Mouse (Mus musculus) thymus, postnatal 36 days (tissue): ENCODE measurements at regions not wholly inside any gene's neighbourhood (a gene's known extent, or its start where the extent isn't known, plus 50 kb on each side); places are given as distances from the start of the nearest gene placed in this dataset.

Experiments used
- DNase-seq, 2 experiments: peaks; one replicate each; pipeline ENCODE4 v3.0.0; 2022; ENCODE audit warnings: mixed read lengths in 2 of 2

GRCm38 (mm10) chr12:113423736-113424597, 65.3 kb upstream of the Adam6b start:
- peak; percentile 35 to 57 for DNase-seq

DNA sequence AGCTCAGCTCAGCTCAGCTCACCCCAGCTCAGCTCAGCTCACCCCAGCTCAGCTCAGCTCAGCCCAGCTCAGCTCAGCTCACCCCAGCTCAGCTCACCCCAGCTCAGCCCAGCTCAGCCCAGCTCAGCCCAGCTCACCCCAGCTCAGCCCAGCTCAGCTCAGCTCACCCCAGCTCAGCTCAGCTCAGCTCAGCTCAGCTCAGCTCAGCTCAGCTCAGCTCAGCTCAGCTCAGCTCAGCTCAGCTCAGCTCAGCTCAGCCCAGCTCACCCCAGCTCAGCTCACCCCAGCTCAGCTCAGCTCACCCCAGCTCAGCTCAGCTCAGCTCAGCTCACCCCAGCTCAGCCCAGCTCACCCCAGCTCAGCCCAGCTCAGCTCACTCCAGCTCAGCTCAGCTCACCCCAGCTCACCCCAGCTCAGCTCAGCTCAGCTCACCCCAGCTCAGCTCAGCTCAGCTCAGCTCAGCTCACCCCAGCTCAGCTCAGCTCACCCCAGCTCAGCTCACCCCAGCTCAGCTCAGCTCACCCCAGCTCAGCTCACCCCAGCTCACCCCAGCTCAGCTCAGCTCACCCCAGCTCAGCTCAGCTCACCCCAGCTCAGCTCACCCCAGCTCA, 64.6 kb upstream of the Adam6b start:
- peak in 1 of 2 experiments; percentile 68 for DNase-seq

DNA sequence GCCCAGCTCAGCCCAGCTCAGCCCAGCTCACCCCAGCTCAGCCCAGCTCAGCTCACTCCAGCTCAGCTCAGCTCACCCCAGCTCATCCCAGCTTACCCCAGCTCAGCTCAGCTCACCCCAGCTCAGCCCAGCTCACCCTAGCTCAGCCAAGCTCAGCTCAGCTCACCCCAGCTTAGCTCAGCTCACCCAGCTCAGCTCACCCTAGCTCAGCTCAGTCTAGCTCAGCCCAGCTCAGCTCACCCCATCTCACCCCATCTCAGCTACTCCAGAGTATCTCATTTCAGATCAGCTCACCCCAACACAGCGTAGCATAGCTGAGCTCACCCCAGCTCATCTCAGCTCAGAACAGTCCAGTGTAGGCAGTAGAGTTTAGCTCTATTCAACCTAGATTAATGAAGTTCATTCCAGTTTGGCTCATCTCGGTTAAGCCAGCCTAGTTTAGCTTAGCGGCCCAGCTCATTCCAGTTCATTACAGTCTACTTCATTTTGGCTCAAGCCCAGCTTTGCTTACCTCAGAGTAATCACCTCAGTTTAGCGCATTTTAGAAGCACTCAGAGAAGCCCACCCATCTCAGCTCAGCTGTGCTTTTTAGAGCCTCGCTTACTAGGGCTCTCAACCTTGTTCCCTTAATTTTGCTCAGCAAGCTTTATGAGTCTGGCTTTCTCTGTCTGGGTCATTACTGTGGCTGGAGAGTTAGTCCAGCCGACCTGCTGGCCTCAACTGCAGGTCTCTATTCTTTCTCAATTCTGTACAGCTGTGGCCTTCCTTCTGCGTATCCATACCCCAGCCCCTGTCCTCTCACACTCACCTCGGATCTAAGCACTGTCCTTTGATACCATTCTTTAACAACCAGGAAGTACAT, 63.9 kb upstream of the Adam6b start:
- peak; percentile 27 to 60 for DNase-seq

GRCm38 (mm10) chr12:113426636-113427035, 62.7 kb upstream of the Adam6b start:
- peak; percentile 43 to 48 for DNase-seq

DNA sequence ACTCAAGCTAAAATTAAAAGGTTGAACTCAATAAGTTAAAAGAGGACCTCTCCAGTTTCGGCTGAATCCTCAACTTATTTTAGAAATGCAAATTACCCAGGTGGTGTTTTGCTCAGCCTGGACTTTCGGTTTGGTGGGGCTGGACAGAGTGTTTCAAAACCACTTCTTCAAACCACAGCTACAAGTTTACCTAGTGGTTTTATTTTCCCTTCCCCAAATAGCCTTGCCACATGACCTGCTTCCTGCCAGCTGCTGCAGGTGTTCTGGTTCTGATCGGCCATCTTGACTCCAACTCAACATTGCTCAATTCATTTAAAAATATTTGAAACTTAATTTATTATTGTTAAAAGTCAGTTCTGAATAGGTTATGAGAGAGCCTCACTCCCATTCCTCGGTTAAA, 62.0 kb upstream of the Adam6b start:
- peak; percentile 43 to 60 for DNase-seq

DNA sequence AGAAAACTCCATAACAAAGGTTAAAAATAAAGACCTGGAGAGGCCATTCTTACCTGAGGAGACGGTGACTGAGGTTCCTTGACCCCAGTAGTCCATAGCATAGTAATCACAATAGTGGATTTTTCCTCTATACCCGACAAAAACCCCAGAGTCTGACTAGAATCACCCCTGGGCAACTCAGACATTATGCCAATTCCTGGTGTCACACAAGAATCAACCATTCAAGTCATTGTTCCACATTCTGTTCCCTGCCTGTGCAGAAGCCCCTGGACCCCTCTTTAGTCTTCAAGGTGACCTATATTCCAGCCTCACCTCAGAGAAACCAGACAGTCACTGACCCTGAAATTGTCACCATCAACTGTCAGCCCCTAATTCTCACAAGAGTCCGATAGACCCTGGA, 60.9 kb upstream of the Adam6b start:
- DNase-seq: no peak

- no peak for DNase-seq
These were observed 60.4 kb upstream of the Adam6b start for GRCm38 (mm10) chr12:113428901-113429300.

DNA sequence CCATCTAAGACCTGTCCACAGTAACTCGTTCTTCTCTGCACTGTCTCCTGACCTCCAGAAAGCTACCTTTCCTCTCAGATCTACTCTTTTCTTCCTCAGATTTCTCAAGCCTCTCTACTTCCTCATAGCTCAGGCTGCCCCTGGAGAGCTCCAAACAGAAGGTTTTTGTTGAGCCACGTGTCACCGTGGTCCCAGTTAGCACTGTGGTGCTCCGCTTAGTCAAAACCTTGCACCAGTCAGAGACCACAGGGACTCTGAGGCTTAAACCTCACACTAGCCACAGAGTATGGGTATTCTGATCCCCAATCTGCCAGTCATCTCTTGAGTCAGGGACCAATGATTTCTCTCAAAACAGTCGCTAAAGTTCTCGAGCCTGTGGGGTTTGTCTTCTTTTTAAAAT, 59.0 kb upstream of the Adam6b start:
- DNase-seq: peak in 1 of 2 experiments; percentile 16
